Mouse (Mus musculus) cerebellum, postnatal 36 days (tissue): ENCODE results near the gene Mpeg1.

ENCODE experiments used
- DNase-seq, 2 experiments: peaks; one replicate each; pipeline ENCODE4 v3.0.0; 2021 to 2022; ENCODE audit warnings: mixed read lengths in 2 of 2

Gene Mpeg1

GRCm38 (mm10) chr19:12493453-12494186 lies 33.0 kb downstream of the Mpeg1 start:
- no peak for DNase-seq

GRCm38 (mm10) chr19:12494187-12494458 lies 33.5 kb downstream of the Mpeg1 start:
- no peak for DNase-seq

DNA sequence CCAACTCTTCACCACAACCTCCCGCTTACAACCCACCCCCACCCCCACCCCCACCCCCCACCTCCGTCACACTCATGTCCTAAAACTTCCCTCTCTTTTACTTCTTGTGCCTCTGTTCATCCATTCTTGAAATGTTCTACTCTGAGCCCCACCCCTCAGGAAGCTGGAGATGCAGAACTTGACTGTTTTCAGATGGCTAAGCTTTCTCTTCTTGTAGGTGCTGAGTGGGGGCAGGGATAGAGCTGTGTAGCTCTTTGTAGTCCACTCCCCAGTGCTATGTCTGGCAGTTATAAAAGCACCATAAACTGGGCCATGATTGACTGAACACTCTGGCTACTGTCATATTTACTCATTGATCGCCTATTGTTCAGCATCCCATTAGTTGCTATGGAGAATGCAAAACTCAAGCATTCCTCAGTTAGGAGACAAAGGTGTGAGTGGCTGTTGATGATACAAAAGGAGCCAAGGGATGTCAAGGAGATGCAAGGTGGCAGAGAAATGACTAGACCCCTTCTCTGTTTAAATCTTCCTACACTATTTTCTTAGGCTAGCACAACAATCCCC lies 34.5 kb downstream of the Mpeg1 start:
- no peak for DNase-seq

DNA sequence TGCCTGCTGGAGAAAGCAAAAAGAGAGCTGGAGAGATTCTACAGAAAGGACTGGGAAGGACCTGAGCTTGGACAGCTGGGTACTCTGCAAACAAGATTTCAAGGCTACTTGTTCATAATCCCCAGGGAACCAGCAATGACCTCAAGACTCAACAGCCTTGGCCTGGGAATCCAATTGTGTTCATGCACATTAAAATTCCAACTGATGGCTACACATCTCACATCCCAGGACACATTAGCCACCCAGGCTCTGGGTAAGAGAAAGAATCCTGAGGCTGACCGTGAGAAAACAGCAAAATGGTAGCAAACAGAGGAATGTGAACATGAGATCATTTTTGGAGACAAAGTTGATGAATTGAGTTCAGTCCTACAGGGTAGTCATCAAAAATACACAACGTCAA lies 35.7 kb downstream of the Mpeg1 start:
- no peak for DNase-seq

- DNase-seq, result no peak
Measured at GRCm38 (mm10) chr19:12497909-12498308, 37.3 kb downstream of the Mpeg1 start.

- no peak for DNase-seq
Measured at GRCm38 (mm10) chr19:12498321-12498720, 37.7 kb downstream of the Mpeg1 start.

DNA sequence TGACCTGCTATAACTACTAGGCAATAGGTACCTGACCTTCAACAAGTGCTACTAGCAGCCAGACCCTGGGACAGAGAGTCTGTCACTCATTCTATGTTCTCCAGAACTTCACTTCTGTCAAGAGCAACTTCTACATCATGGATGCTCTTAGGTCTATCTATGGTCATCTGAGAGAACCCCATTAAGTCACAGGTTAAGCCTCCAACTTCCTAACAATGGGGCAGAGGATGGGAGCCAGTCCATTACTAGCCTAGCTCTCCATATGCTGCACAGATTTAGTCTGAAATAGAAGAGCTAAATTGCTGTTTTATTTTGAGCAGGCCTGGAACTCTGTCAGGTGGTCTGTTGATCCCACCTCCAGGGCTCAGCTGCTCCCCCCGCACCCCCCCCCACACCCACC lies 38.4 kb downstream of the Mpeg1 start:
- no peak for DNase-seq

GRCm38 (mm10) chr19:12499485-12499884 lies 38.9 kb downstream of the Mpeg1 start:
- no peak for DNase-seq

GRCm38 (mm10) chr19:12500124-12500523 lies 39.5 kb downstream of the Mpeg1 start:
- DNase-seq, result peak; percentile 28 to 32

- DNase-seq, result peak; percentile 60 to 64
Measured at GRCm38 (mm10) chr19:12500881-12501311, 40.3 kb downstream of the Mpeg1 start.

DNA sequence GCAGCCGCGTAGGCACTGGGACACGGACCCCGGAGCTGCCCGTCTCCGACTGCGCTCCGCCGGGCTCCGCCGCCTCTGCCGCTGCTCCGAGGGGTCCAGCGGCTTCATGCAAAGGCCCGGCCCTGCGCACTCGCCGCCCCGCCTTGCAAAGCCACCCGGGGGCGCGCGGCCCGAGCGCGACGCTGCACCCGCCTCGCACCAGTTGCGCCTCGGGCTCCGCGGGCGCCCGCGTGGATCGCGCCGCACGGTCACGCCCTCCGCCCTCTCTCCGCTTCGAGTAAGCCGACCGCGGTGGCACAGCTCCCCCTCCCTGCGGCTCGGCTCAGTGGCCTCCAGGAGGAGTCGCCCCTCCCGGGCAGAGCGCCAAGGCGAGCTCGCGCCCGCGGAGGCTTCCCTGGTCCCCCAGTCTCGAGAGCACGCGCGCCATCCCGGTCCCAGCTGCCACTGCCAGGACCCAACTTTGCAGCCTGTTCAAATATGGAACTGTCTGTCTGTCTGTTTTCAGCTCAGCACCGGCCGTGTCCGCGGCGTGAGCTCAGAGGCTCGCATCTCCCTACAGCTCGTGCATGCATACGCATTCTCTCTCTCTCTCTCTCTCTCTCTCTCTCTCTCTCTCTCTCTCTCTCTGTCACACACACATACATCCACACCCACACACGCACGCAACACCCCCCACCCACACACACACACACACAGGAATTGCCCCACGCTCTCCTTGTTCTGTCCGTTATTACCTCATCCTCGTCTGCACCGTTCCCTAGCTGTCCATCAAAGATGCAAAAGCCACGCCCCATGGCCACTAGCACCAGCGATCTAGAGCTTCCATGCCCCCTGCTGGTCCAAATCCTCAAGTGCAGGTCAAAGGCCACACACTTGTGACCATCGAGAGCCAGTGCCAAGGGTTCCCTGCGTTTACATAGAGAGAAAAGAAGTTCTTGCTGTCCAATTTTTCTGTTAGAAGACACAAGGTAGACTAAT lies 41.1 kb downstream of the Mpeg1 start, which contains the start of gene Dtx4:
TSS of gene Dtx4 (minus strand) at position 85 of the 978 bp plus-strand sequence.
- peak; percentile 94 to 97 for DNase-seq

- no peak for DNase-seq
Measured at GRCm38 (mm10) chr19:12502756-12503155, 42.2 kb downstream of the Mpeg1 start.

- DNase-seq, result no peak
Measured at GRCm38 (mm10) chr19:12514621-12515020, 54.0 kb downstream of the Mpeg1 start.
